Mouse (Mus musculus): Measurements from ENCODE around the gene Apol6. TPM values are rescaled to one million over a fixed set of nuclear protein-coding genes. Genes with fewer than 3 reads are reported as not detected.

The Apol6 gene
- 4.8 TPM for polyA plus RNA-seq (2012; fragmentation: generic; extraction: Trizol)

GRCm38 (mm10) chr15:77044597-77045320, at the start of gene Apol6:
Gene Apol6, plus strand, starts transcription at chr15:77044729.
- Histone ChIP-seq H3K79me2 (ENCODE audit: control insufficient read depth, insufficient read depth) (no peaks in the 10 kb centered on the region), H3K27me3 (ENCODE audit: control insufficient read depth, insufficient read depth, insufficient read length) (peaks cover 7% of the 10 kb centered on the region), H3K36me3 (ENCODE audit: control insufficient read depth, insufficient read depth) (no peaks in the 10 kb centered on the region), H3K4me3 (no peak within 1 kb of the TSS), H3ac (ENCODE audit: control insufficient read depth, insufficient read length) (no peak within 1 kb of the TSS), H3K4me2 (ENCODE audit: low read depth) (peak within 1 kb of the TSS; percentile 37)
- TF ChIP-seq REST (IDR thresholded peaks at IDR 0.05; ENCODE audit: insufficient read depth, insufficient read length) (no peak), MAX (IDR thresholded peaks at IDR 0.05; ENCODE audit: low read depth) (no peak), CEBPB (IDR thresholded peaks at IDR 0.05; ENCODE audit: insufficient read depth, poor library complexity, severe bottlenecking) (no peak), E2F4 (IDR thresholded peaks at IDR 0.05; ENCODE audit: insufficient read depth) (no peak), POLR2AphosphoS2 (IDR thresholded peaks at IDR 0.05; ENCODE audit: insufficient read length, low read depth) (no peak), MYOG (IDR thresholded peaks at IDR 0.05; ENCODE audit: control insufficient read depth in 1 of 3, insufficient read depth in 1 of 3, insufficient read length in 2 of 3, low read depth in 2 of 3) (no peak)

- TF ChIP-seq POLR2A (IDR thresholded peaks at IDR 0.05; ENCODE audit: insufficient read length, low read depth) = no peak
- no peak for TF ChIP-seq SRF (IDR thresholded peaks at IDR 0.05; ENCODE audit: control insufficient read depth, insufficient read length, low read depth)
- TF ChIP-seq MAX (IDR thresholded peaks at IDR 0.05; ENCODE audit: low read depth) = no peak
- TF ChIP-seq REST (IDR thresholded peaks at IDR 0.05; ENCODE audit: insufficient read depth, insufficient read length) = no peak
- no peak for TF ChIP-seq MYOD1 (IDR thresholded peaks at IDR 0.05; ENCODE audit: control insufficient read depth in 1 of 3, insufficient read length in 2 of 3, low read depth in 2 of 3)
- no peak for TF ChIP-seq TCF3 (IDR thresholded peaks at IDR 0.05; ENCODE audit: insufficient read length, low read depth)
- no peak for TF ChIP-seq POLR2AphosphoS2 (IDR thresholded peaks at IDR 0.05; ENCODE audit: insufficient read length, low read depth)
- no peak for TF ChIP-seq MYOG (IDR thresholded peaks at IDR 0.05; ENCODE audit: control insufficient read depth in 1 of 3, insufficient read depth in 1 of 3, insufficient read length in 2 of 3, low read depth in 2 of 3)
- TF ChIP-seq USF1 (IDR thresholded peaks at IDR 0.05; ENCODE audit: low read depth) = no peak
- TF ChIP-seq CEBPB (IDR thresholded peaks at IDR 0.05; ENCODE audit: insufficient read depth, poor library complexity, severe bottlenecking) = no peak
- TF ChIP-seq E2F4 (IDR thresholded peaks at IDR 0.05; ENCODE audit: insufficient read depth) = no peak
- TF ChIP-seq TCF12 (IDR thresholded peaks at IDR 0.05; ENCODE audit: insufficient read depth, poor library complexity, severe bottlenecking) = no peak
- Histone ChIP-seq H3K4me2 (ENCODE audit: low read depth) (no peak overlapping the region), H3K27me3 (ENCODE audit: control insufficient read depth, insufficient read depth, insufficient read length) (peaks cover 19% of the 10 kb centered on the region), H3K4me3 (no peak overlapping the region), H3ac (ENCODE audit: control insufficient read depth, insufficient read length) (no peak overlapping the region), H3K79me2 (ENCODE audit: control insufficient read depth, insufficient read depth) (no peaks in the 10 kb centered on the region), H3K36me3 (ENCODE audit: control insufficient read depth, insufficient read depth) (no peaks in the 10 kb centered on the region)
Observed at GRCm38 (mm10) chr15:76998048-76998447, 46.5 kb upstream of the Apol6 start.

GRCm38 (mm10) chr15:76998878-76999588, 45.5 kb upstream of the Apol6 start:
- Histone ChIP-seq H3K4me2 (ENCODE audit: low read depth) (peak overlapping the region; percentile 16), H3K36me3 (ENCODE audit: control insufficient read depth, insufficient read depth) (no peaks in the 10 kb centered on the region), H3K79me2 (ENCODE audit: control insufficient read depth, insufficient read depth) (no peaks in the 10 kb centered on the region), H3ac (ENCODE audit: control insufficient read depth, insufficient read length) (no peak overlapping the region), H3K27me3 (ENCODE audit: control insufficient read depth, insufficient read depth, insufficient read length) (peaks cover 19% of the 10 kb centered on the region), H3K4me3 (no peak overlapping the region)
- TF ChIP-seq REST (IDR thresholded peaks at IDR 0.05; ENCODE audit: insufficient read depth, insufficient read length) = no peak
- no peak for TF ChIP-seq CEBPB (IDR thresholded peaks at IDR 0.05; ENCODE audit: insufficient read depth, poor library complexity, severe bottlenecking)
- TF ChIP-seq POLR2AphosphoS2 (IDR thresholded peaks at IDR 0.05; ENCODE audit: insufficient read length, low read depth) = no peak
- no peak for TF ChIP-seq E2F4 (IDR thresholded peaks at IDR 0.05; ENCODE audit: insufficient read depth)

- Histone ChIP-seq H3K79me2 (ENCODE audit: control insufficient read depth, insufficient read depth) (no peaks in the 10 kb centered on the region), H3ac (ENCODE audit: control insufficient read depth, insufficient read length) (no peak overlapping the region)
- TF ChIP-seq REST (IDR thresholded peaks at IDR 0.05; ENCODE audit: insufficient read depth, insufficient read length) (no peak), MYOG (IDR thresholded peaks at IDR 0.05; ENCODE audit: control insufficient read depth in 1 of 3, insufficient read depth in 1 of 3, insufficient read length in 2 of 3, low read depth in 2 of 3) (no peak), POLR2A (IDR thresholded peaks at IDR 0.05; ENCODE audit: insufficient read length, low read depth) (no peak), SRF (IDR thresholded peaks at IDR 0.05; ENCODE audit: control insufficient read depth, insufficient read length, low read depth) (no peak), CEBPB (IDR thresholded peaks at IDR 0.05; ENCODE audit: insufficient read depth, poor library complexity, severe bottlenecking) (no peak), TCF3 (IDR thresholded peaks at IDR 0.05; ENCODE audit: insufficient read length, low read depth) (no peak), E2F4 (IDR thresholded peaks at IDR 0.05; ENCODE audit: insufficient read depth) (no peak), MYOD1 (IDR thresholded peaks at IDR 0.05; ENCODE audit: control insufficient read depth in 1 of 3, insufficient read length in 2 of 3, low read depth in 2 of 3) (no peak), USF1 (IDR thresholded peaks at IDR 0.05; ENCODE audit: low read depth) (no peak), TCF12 (IDR thresholded peaks at IDR 0.05; ENCODE audit: insufficient read depth, poor library complexity, severe bottlenecking) (no peak), MAX (IDR thresholded peaks at IDR 0.05; ENCODE audit: low read depth) (no peak), POLR2AphosphoS2 (IDR thresholded peaks at IDR 0.05; ENCODE audit: insufficient read length, low read depth) (no peak)
Observed at GRCm38 (mm10) chr15:77003173-77003867, 41.2 kb upstream of the Apol6 start.

More at GRCm38 (mm10) chr15:77003173-77003867, 41.2 kb upstream of the Apol6 start:
- Histone ChIP-seq H3K4me3 (no peak overlapping the region), H3K27me3 (ENCODE audit: control insufficient read depth, insufficient read depth, insufficient read length) (peaks cover 15% of the 10 kb centered on the region), H3K4me2 (ENCODE audit: low read depth) (no peak overlapping the region), H3K36me3 (ENCODE audit: control insufficient read depth, insufficient read depth) (no peaks in the 10 kb centered on the region)

All from myocyte (in vitro differentiated cells).